Mouse (Mus musculus) kidney, adult 2 months (tissue): ENCODE measurements at regions not wholly inside any gene's neighbourhood (a gene's known extent, or its start where the extent isn't known, plus 50 kb on each side); places are given as distances from the start of the nearest gene placed in this dataset.

Experiments
- DNase-seq: peaks from one replicate; pipeline ENCODE4 v3.0.0; 2021
- H3K27ac ChIP-seq: fragments of 200-500 bp; 2 replicates; pipeline ENCODE4 v1.5.1; 2012; ENCODE audit warnings: low read depth, low read length, control low read depth, inconsistent platforms; ENCODE audit not compliant: insufficient read depth
- H3K27me3 ChIP-seq: fragments of 200-500 bp; replicated peaks from 2 replicates; pipeline ENCODE4 v1.6.1; 2012; ENCODE audit warnings: mild to moderate bottlenecking, moderate library complexity, low read length, inconsistent platforms; ENCODE audit not compliant: control insufficient read depth, insufficient read depth
- H3K36me3 ChIP-seq: fragments of 200-500 bp; 2 replicates; pipeline ENCODE4 v1.6.1; 2012; ENCODE audit warnings: mild to moderate bottlenecking, moderate library complexity, low read length, inconsistent platforms; ENCODE audit not compliant: control insufficient read depth, insufficient read depth
- H3K4me1 ChIP-seq: fragments of 200-500 bp; 2 replicates; pipeline ENCODE4 v1.6.1; 2011; ENCODE audit warnings: low read length; ENCODE audit not compliant: control insufficient read depth, insufficient read depth
- H3K4me3 ChIP-seq: fragments of 200-500 bp; 2 replicates; pipeline ENCODE4 v1.5.1; 2011; ENCODE audit warnings: mild to moderate bottlenecking, low read depth, low read length, control low read depth; ENCODE audit not compliant: insufficient read depth
- CTCF ChIP-seq: fragments of 200-500 bp; conservative IDR thresholded peaks from 2 replicates; pipeline ENCODE4 v1.5.1; 2011; ENCODE audit warnings: low read depth, mild to moderate bottlenecking, control low read depth, low read length, moderate library complexity, mixed read lengths; ENCODE audit not compliant: insufficient read depth, insufficient read length
- POLR2A ChIP-seq: fragments of 200-500 bp; IDR thresholded peaks from one replicate; pipeline ENCODE4 v1.6.1; 2011; ENCODE audit warnings: low read depth, low read length, control low read depth
- WGBS: fragments of 180-500 bp; shearing (Covaris S2); methylation state at CpG from one replicate; pipeline ENCODE4 v1.1.7; 2018; 5-methylcytosine and 5-hydroxymethylcytosine counted together

DNA sequence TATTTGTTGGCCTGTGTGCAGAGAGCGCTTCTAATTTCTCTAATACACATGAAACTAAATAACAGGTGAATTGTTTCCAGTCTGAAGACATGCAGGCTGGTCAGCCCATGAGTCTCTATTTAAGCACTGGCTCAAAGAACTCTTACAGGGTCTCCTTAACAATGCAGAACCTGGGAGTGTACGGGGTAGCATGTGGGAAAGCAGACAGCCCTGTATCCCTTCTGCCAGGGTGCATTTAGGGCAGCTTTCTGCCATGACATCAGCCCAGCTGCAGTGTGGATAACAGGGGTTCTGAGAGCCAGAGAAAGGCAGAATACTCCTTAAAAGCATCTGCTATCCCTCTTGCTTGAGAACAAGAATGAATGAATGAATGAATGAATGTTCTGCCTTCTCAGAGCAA, 164.7 kb downstream of the Grb14 start:
- 92% methylated on average over 2 of the region's 2 CpGs for WGBS
- no peak for TF ChIP-seq POLR2A
- no peak for TF ChIP-seq CTCF
- no peak overlapping the region for H3K27ac ChIP-seq

DNA sequence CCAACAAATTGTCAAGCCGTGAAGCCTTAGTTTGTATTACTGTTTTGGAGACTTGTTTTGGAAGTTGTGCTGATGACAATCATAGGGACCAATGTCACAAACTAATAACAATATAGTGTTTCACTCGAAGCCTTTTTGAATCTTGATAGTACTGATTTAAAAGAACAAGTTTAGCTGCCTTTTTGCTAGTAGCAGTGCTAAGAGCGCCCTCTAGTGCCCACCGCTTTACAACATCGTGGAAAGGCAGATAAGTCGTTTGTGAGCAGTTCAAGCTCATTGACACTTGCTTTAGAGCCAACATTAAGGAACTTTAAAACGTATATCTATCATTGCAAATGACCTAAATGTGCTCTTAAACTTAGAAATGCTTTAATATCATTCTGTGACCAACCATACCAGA, 170.9 kb downstream of the Grb14 start:
- H3K4me3 ChIP-seq, result no peak overlapping the region
- no peaks in the 10 kb centered on the region for H3K27me3 ChIP-seq
- no peaks in the 10 kb centered on the region for H3K4me1 ChIP-seq
- no peak overlapping the region for H3K27ac ChIP-seq
- peak; percentile 85 for TF ChIP-seq CTCF
- no peak for TF ChIP-seq POLR2A
- DNase-seq, result peak; percentile 78
- H3K36me3 ChIP-seq, result no peaks in the 10 kb centered on the region
- 12% methylated on average over 7 of the region's 7 CpGs for WGBS

More for the DNA sequence above, 164.7 kb downstream of the Grb14 start:
- Histone ChIP-seq H3K4me1 (no peaks in the 10 kb centered on the region), H3K4me3 (no peak overlapping the region), H3K36me3 (no peaks in the 10 kb centered on the region), H3K27me3 (no peaks in the 10 kb centered on the region)
- DNase-seq, result no peak

DNA sequence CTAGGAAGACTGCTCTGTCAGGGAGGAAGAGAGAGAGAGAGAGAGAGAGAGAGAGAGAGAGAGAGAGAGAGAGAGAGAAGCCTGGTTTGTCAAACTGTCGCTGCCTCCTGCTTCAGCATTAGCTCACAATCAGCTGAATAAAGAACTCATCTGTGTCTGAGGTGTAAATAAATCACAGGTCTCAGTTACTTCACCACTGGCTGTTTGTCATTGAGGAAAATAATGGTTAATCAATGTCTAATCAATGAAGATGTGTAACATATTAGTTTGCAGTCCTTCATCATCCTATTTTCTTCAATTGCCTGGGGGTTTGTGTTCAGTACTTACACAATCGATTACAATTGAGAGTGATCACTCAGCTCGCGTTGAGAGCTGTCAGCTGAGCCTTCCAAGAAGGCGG, 171.9 kb downstream of the Grb14 start:
- no peaks in the 10 kb centered on the region for H3K4me1 ChIP-seq
- H3K27ac ChIP-seq, result no peak overlapping the region
- WGBS, result 48% methylated on average over 5 of the region's 5 CpGs
- DNase-seq, result no peak
- H3K27me3 ChIP-seq, result no peaks in the 10 kb centered on the region
- no peak overlapping the region for H3K4me3 ChIP-seq
- no peak for TF ChIP-seq POLR2A
- H3K36me3 ChIP-seq, result no peaks in the 10 kb centered on the region

DNA sequence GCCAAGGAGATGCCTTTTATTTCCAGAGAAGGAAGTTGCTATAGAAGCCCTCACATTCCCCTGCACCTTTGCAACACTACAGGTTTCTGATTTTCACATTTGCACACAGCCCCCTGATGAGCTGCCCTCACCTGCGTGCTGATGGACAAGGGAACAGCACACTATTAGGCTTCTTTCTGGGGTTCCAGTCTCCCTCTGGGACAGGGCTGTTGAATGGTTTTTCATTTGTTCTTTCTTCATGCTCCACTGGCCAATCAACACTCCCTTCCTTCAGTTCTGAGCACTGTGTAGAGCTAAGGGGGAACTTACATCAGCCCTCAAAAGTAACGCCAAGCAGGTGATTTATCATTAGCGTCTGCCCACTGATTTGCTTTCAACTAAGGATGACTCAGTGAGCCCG, 173.7 kb downstream of the Grb14 start:
- Histone ChIP-seq H3K36me3 (no peaks in the 10 kb centered on the region), H3K4me1 (no peaks in the 10 kb centered on the region), H3K27ac (no peak overlapping the region), H3K4me3 (no peak overlapping the region), H3K27me3 (no peaks in the 10 kb centered on the region)
- no peak for TF ChIP-seq CTCF
- TF ChIP-seq POLR2A, result no peak
- 47% methylated on average over 4 of the region's 4 CpGs for WGBS
- no peak for DNase-seq

DNA sequence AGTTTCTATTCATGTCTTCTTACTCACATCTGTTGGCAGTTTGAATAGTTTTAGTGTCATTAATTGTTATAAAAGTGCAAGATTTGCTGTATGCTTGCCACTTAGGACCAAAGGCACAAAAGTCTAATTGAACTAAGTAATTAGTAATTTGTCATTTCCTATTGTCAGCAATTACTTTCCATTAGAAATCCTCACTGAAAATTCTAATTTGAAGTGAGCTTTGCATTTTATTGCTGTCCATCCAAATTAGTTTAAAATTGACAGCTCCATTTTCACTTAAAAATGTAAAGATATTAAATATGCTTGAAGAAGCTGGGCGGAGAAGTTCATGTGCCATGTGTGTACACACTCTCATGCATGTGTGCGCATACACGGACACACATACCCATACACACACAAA, 174.1 kb downstream of the Grb14 start:
- DNase-seq, result no peak
- Histone ChIP-seq H3K4me3 (no peak overlapping the region), H3K36me3 (no peaks in the 10 kb centered on the region), H3K27ac (no peak overlapping the region), H3K4me1 (no peaks in the 10 kb centered on the region), H3K27me3 (no peaks in the 10 kb centered on the region)
- 96% methylated on average over 3 of the region's 3 CpGs for WGBS
- no peak for TF ChIP-seq POLR2A
- no peak for TF ChIP-seq CTCF

DNA sequence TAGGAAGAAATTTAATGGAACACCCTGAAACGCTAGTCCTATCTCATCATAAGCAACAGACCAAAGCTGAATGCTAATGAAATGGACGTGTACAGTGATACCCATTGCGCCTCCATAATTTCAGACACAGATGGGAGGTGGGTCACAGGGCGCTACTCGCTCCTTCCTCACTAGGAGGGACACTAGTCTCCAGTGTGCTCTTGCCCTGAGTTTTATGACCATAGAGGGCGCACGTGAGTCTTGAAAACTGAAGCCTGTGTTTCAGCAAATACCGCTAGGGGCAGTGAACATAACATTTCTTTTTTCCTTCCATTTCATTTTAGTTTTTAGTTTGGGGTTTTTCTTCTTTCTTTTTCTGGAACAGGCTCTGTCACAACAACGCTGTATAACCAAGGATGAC, 200.3 kb downstream of the Grb14 start:
- no peak for DNase-seq
- H3K27me3 ChIP-seq, result no peaks in the 10 kb centered on the region
- no peak overlapping the region for H3K27ac ChIP-seq
- TF ChIP-seq POLR2A (no peak), CTCF (no peak)
- H3K36me3 ChIP-seq, result no peaks in the 10 kb centered on the region
- no peak overlapping the region for H3K4me3 ChIP-seq
- H3K4me1 ChIP-seq, result no peaks in the 10 kb centered on the region
- 85% methylated on average over 9 of the region's 9 CpGs for WGBS

DNA sequence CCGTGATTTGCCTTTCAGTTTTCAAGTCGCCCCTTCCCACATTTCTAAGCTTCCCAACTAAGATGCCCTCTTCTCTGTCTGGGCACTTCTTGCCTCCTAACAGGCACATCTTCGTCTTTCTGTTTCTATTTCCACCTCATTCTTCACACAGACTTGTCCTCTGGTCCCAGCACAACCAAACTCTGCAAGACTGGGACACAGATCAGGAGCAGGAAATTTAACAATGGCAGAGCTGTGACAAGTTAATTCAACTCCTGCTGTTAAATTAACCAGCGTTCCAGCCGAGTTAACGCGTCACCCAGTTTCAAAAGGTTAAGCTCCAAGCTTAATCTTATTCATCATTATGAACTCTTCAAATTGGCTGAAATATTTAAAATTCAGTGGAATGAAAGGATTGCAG, 200.9 kb downstream of the Grb14 start:
- Histone ChIP-seq H3K27ac (no peak overlapping the region), H3K36me3 (no peaks in the 10 kb centered on the region), H3K4me3 (no peak overlapping the region), H3K4me1 (no peaks in the 10 kb centered on the region), H3K27me3 (no peaks in the 10 kb centered on the region)
- peak; percentile 7 for DNase-seq
- TF ChIP-seq CTCF (no peak), POLR2A (no peak)
- WGBS, result 58% methylated on average over 7 of the region's 7 CpGs

DNA sequence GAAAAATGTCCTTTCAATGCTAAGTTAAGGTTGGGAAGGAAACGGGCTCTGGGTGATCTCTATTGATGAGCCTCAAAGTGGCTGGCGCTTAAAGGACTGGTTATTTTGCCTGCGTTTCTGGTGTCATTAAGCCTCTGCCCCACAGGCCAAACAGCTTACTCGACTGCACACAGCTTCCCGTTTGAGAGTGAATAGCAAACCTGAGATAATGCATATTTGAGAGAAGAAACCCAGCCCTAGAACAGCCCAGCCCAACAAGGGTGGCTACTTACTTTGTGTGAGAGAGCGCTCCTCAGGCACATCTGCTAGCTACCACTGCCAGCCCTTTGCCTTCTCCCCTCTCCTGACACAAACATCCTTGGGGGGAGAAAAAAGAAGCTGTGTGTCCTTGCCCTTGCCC, 201.7 kb downstream of the Grb14 start:
- Histone ChIP-seq H3K36me3 (no peaks in the 10 kb centered on the region), H3K4me3 (no peak overlapping the region), H3K27me3 (no peaks in the 10 kb centered on the region), H3K4me1 (no peaks in the 10 kb centered on the region), H3K27ac (no peak overlapping the region)
- TF ChIP-seq CTCF, result no peak
- no peak for TF ChIP-seq POLR2A
- 44% methylated on average over 6 of the region's 6 CpGs for WGBS
- no peak for DNase-seq
